Mouse (Mus musculus) spleen, postnatal 36 days (tissue): ENCODE data around the gene Gm28043.
A peak's percentile ranks its signal among the peaks of the same experiment; 100 is the strongest.
"Not testable (repeated sequence)": the region's sequence is repeated elsewhere in the genome, so short reads cannot be mapped to it uniquely, and the experiment has no call there.

Experiments used
- DNase-seq, 2 experiments: peaks; one replicate each; pipeline ENCODE4 v3.0.0; 2022; ENCODE audit warnings: low spot score in 2 of 2, mixed read lengths in 1 of 2

Gene Gm28043

DNA sequence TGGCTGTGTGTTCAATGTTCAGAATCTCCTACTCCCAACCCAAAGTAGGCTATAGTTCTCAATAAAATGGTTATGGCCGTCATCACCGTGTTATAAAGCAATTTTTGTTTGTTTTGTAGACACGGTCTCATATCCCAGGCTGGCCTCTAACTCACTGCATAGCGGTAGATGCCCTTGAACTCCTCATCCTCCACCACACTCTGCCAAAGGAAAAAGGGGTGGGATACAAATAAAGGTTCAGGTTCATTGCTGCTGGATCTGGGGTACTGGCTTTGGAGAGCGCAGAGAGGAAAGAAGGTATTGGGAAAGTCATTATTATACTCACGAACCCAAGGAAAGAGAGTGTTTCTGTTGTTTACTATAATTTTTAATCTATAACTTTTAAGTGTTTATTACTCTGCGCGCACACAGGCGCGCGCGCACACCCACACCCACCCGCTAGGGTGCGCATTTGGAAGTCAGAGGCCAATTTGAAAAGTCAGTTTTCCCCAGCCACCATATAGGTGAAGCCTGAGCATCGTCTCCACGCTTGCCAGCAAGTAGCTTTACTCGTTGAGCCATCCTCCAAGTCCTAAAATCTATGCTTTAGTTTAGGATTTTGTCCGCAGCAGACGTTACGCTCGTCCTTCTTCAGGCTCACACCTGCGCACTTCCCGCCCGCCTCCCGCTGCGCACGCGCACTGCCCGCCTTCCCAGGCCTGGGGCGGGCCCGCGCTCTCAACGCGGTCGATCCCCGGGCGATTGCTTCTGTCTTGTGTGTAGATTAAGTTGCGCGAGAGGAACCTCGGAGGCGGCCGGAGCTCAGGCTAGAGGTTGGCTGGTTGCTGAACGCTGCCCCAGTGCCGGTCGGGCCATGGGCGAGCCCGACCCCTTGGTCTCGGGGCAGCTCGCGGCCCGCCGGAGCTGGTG, at the start of gene Gm28043, which contains the start of gene Rnf8:
Gene Gm28043 (plus strand): TSS at position 762 of the 909 bp plus-strand sequence.
Gene Rnf8 (plus strand): TSS at position 676 of the 909 bp plus-strand sequence.
- DNase-seq = peak; percentile 94 to 95

DNA sequence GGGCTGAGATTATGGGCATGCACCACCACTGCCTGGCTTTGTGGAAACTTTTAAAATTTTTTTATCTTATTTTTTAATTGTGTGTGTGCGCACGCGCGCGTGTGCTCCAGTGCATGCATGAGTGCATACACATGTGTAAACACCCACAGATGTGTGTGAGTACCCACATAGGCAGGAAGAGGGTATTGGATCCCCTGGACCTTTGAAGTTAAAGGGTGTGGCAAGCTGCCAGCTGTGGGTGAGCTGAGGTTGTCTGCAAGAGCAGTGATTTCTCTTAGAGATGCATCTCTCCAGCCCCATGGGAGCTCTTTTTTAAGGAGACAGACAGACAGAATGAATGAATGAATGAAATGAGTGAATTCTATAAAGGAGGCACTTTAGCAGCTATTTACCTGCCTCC, 49.2 kb upstream of the Gm28043 start:
- DNase-seq = no peak

DNA sequence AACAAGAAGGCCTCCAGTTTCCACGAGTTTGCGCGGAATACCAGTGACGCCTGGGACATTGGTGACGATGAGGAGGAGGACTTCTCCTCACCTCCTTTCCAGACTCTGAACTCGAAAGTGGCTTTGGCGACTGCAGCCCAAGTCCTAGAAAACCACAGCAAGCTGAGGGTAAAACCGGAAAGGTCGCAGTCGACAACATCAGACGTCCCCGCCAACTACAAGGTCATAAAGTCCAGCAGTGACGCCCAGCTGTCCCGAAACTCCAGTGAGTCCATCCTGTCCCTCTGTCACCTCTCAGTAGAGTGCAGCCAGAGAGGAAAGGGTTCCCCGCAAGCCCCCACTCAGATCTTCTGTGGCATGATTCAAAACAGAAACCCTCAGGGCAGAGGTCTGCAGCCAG, 46.2 kb upstream of the Gm28043 start:
- no peak for DNase-seq

DNA sequence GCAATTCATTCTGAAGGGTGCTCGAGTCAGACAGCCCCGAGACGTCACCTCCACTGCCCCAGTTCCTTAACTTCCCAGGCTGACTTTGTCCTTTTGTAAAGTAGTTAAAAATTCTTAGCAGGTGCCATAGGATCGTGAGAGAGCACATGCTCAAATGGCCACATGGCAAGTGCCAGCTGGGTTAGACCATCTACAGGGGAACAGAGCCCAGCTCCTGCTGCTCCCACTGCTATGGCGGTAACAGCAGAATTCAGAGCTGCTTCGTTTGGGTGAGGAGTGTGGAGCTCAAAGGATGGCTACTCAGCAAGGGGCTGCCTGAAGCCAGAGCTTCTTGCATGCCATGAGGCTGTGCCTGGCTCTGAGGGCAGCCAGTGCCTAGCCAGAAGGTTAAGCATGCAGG, 44.8 kb upstream of the Gm28043 start:
- no peak for DNase-seq

DNA sequence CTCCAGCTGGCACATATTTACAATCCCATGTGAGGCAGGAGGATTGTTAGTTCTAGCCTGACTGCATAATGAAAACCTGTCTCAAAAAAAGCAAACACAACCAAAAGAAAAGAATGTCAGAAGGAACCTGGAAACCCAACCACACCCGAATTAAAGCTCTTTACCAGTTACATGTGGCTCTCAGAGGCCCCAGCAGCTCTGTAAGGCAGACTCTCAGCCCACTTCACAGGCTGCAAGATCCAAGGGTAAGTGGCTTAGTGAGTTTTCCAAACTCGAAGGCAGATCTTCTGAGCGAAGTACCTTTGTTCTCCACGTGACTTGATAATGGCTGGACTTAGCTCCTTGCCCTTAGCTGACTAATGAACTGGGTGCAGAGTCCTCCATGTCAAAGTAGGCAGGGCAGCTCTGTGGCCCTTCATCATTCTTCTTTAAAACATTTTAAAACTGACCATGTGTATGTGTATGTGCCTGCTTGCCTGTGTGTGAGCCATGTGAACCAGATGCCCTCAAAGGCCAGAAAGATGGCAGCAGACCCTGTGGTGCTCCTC, 35.0 kb upstream of the Gm28043 start:
- DNase-seq = no peak

DNA sequence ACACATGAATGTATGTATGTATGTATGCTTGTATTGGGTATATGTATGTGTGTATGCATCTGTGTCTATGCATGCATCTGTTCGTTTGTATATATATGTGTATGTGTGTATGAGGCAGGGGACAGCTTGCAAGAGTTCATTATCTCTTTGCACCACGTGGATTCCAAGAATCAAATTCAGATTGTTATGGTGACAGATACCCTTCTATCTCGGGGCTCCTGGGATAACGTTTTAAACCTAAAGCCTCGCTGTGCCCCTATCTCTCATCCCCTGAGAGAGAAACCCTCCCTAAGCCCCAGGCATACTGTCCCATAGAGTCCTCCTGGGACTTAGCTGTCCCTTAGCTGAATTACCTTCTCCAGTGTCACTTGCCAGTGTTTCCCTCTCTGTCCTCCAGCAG, 31.1 kb upstream of the Gm28043 start:
- no peak for DNase-seq

DNA sequence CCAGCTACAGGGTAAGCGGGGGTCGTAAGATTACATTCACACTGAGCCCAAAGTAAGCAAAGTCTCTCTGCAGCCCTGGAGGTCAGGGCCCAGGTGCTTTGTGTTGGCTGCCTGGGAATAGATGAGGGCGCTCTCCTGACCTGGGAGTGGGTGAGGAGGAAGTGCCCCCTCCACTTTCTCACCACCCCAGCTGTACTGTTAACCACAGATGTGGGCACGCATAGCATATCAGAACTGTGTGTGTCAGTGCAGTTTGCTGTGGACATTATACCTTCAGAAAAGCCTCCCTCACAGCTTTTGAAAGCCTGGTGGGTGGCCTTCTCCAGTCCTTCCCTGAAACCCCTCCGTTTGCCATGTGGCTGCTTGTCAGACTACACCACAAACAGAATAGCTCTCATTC, 30.4 kb upstream of the Gm28043 start:
- DNase-seq = peak; percentile 41 to 49

DNA sequence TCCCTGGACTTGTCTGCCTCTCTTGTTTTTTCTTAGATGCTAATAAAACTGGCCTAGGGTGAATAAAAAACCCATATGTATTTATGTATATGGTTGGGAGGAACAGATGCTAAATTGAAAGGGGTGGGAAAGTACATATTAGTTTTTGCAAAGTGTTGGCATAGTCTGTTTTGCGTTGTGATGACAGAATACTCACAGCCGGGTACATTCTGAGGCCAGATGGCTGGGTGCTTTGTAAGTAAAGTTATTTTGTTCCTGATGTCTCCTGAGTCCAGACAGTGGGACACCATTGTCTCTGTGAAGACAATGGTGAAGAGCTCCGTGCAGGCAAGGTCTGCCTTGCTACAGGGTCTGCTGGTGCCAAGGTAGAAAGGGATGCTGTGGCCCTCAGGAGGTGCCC, 29.9 kb upstream of the Gm28043 start:
- no peak for DNase-seq

GRCm38 (mm10) chr17:29585446-29585845, 29.2 kb upstream of the Gm28043 start:
- DNase-seq = peak; percentile 43 to 46

GRCm38 (mm10) chr17:29586921-29587320, 27.8 kb upstream of the Gm28043 start:
- DNase-seq = no peak

DNA sequence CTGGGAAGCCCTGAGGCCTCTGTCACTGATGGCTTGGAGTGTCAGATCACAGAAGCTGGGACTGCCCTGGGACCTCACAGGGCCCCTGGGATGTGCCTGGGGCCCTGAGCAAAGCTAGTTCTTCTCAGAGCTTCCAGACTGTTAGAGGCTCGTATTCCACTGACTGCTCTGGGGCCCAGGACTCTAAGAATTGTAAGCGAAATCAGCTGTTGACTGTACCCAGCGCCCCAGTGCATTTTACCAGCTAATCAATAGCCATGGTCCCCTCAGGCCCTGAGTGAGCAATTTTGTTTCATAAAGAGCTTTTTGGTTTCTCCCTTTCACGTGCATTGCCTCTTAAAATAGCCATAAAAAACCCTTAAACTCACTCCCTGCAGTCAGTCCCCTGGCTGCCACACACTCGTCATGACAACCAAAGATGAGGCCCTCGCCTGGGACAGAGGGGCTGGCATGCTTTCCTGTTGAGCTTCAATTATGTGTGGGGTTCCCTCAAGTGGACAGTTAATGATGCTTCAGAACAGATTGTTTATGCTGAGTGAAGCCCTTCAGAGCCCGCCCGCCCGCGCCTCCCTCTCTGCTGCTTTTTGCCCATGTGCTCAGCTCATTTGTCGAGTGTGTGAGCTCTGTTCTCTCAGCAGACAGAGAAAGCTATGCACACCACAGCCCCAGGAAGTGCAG, 25.3 kb upstream of the Gm28043 start:
- no peak for DNase-seq

- no peak for DNase-seq
Observed at GRCm38 (mm10) chr17:29595891-29596770, 18.5 kb upstream of the Gm28043 start.

DNA sequence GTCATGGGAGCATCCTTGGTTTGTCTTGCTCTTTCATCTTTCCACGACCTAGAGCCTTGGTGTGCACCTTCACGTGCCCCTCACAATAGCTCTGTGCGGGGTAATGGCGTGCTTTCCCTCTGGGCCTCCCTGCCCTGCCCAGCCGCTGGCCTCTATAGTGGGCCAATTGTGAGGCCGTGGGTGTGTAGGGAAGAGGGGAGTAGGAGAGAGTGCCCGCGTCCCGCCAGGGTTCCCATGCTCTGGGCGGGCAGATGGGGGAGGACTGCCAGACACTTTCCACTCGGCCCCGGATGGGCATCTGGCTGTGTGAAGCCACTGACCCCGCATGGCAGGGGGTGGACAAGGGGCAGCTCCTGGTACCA, 17.9 kb upstream of the Gm28043 start:
- no peak for DNase-seq

DNA sequence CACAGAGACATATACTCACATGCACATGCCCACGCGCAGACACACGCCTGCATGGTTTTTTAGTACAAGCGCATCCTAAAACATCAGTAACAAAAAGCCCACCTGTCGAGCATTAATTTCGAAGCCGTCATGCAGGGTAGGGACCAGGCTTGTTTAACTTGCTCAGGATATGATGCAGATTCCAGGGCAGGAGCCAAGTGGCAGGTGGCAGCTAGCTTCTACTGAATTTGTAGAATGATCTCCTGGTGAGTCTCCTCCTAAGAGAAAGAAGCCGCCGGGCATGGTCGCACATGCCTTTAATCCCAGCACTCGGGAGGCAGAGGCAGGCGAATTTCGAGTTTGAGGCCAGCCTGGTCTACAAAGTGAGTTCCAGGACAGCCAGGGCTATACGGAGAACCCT, 15.6 kb upstream of the Gm28043 start:
- DNase-seq = no peak

DNA sequence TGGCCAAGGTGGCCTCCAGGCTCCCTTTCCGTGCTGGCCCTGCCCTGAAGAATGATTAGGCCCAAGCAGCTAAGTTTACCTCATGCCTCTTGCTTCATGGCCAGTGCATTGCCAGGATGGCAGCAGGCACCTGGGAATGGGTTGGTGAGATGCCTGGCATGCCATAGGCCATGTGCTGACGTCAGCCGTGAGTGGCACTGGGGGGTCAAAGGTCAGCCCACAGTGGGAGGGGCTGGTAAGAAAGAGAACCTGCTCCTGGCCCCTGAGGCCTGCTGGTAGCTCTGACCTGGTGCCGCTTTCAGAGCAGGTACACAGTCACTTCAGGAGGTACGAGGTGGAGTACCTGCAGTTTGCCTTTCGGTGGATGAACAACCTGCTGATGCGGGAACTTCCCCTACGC, 15.1 kb upstream of the Gm28043 start:
- DNase-seq = no peak

DNA sequence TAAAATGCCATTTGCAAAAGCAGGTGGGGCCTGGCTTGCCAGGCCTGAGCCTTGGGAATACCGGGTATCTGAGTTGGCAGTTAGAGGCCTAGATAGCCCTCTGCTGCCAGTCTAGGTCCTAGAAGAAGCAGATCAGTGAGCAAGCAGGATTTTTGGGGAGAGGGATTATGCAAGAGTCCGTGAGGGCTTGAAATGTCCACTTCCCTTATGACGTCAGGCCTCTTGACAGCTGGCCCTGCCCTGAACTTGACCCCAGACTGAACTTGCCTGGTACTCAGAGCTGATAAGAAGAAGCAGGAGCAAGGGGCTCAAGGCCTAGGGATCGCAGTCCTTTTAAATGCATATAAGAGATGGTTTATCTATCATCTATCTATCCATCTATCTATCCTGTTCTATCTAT, 13.3 kb upstream of the Gm28043 start:
- DNase-seq = no peak

DNA sequence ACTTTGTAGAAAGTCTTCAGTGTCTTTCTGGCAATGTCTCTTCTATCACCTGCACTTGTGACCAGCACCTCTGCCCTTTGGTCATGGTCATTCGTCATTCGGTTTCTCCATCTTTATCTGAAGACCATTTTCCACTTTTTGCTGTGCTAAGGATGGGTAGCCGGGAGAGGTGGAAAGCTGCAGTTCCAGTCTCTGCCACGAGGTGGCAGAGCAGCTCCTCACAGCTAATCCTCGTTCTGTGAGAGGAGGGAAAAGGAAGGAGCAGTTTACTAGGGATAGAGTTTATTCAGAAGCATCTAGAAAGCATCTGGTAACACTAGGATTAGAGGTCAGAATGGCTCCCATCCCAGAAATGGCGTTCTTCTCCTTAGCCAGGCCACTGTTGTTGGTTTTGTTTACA, 11.4 kb upstream of the Gm28043 start:
- DNase-seq = peak; percentile 23 to 30

GRCm38 (mm10) chr17:29613453-29613852, 1.2 kb upstream of the Gm28043 start:
- DNase-seq = not testable (repeated sequence)

DNA sequence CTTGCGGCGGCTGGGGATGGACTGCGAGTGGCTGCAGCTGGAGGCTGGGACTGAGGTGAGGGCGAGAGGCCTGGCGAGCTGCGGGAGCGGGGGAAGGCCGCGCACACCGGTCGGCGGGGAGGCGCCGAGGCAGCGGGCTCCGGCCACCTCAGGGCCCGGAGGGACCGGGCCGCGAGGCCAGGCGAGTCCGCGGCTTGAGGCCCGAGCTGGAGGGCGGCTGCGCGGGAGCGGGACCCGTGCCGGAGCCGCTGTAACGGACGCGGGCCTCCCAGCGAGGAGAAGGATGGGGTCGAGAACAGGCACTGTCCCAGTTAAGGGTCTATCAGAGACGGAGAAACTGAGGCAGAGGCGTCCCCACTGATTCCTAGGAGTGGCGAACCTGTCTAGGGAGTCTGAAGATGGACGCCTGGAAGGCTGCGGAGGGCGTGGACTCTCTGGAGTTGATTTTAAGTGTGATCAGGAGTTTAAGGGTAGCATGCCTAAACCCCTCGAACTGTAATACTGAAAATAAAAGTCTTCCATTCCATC, 412 bp downstream of the Gm28043 start:
- no peak for DNase-seq

- DNase-seq = no peak
Observed at GRCm38 (mm10) chr17:29615616-29616015, 940 bp downstream of the Gm28043 start.

DNA sequence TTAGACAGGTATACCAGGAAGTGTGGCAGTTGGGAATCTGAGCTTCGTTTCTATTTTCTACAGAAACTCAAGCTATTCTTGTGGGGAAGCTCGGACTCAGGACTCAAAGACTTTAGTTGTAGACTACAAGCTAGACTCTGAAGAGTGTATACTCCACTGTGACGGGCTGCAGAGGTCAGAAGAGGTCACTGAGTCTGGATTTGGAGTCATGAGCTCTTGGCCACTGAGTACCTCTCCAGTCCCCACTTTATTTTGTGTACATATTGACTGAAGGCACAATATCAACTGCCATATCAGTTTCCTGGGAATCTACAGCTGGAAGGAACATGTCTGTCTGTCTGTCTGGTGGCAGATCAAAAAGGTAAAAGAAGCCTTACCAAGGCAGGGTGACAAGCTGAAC, 4.6 kb downstream of the Gm28043 start:
- no peak for DNase-seq

GRCm38 (mm10) chr17:29623488-29623887, 8.8 kb downstream of the Gm28043 start:
- no peak for DNase-seq
